Mouse (Mus musculus) layer of hippocampus, postnatal 25 days (tissue): ENCODE data around the gene Zfp952. TPM values are rescaled to one million over a fixed set of nuclear protein-coding genes. Genes with fewer than 3 reads are reported as not detected.
"Not testable (repeated sequence)": the region's sequence is repeated elsewhere in the genome, so short reads cannot be mapped to it uniquely, and the experiment has no call there.

Experiments used
- DNase-seq, 2 experiments: peaks; one replicate each; pipeline ENCODE4 v3.0.0; 2022; ENCODE audit warnings: mixed read lengths in 2 of 2, low spot score in 1 of 2; ENCODE audit errors: extremely low spot score in 1 of 2
- total RNA-seq, 2 experiments: library from RNA; stranded (reverse); gene quantifications; 2 replicates each; pipeline ENCODE4 v1.2.3; 2021

Zfp952 gene
- 10 to 100 TPM; 17.2 to 17.8 TPM for total RNA-seq

DNA sequence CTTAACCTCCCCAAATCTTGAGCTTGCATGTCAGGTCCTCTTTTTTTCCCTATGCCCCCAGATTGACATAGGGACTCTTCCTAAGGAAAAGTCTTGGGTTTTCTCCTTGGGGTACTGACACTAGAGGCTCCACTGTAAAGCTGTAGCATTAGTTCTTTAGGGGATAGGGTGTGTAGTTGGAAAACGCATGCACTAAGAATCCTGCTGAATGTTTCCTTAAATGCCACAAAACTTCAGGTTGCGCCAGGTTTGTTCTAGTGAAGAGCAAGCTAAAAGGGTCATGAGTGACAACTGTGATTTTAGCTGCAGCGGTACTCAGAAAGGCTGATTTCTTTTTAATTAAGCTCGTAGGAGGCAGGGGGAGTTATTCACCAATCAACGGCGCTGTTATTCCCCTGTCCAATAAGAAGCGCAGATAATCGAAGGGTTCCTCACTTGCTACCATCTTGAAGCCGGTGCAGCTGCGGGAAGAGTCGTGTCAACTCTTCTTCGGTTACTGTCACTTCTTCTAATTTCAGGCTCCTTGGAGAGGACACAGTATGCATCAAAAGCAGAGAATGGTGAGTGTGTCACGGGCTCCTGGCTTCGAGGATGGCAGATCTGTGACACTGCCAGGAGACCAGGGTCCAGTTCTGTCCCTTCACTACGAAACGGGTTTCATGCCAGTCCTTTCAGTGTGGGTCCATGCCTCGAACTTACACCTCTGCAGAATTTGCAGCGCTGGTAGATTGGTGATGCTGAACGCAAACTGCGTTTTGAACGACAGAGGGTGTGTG is at the start of gene Zfp952:
Gene Zfp952, plus strand, starts transcription at position 431 of the 776 bp plus-strand sequence.
- DNase-seq = peak; percentile 63 to 78

DNA sequence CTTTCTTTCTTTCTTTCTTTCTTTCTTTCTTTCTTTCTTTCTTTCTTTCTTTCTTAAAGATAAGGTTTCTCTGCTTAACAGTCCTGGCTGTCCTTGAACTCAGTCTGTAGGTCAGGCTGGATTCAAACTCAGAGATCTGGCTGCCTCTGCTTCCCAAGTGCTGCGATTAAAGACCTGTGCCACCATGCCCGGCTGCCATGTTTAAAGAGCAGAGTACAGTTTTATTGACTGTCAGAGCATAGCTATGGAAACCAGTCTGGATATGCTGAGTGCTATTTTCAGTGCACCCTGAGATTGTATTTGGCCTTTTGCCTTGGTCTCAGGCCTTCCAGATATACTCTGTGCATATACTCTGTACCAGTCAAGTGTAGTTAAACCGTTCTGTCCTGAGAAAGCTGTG is 49.3 kb upstream of the Zfp952 start:
- DNase-seq = no peak

DNA sequence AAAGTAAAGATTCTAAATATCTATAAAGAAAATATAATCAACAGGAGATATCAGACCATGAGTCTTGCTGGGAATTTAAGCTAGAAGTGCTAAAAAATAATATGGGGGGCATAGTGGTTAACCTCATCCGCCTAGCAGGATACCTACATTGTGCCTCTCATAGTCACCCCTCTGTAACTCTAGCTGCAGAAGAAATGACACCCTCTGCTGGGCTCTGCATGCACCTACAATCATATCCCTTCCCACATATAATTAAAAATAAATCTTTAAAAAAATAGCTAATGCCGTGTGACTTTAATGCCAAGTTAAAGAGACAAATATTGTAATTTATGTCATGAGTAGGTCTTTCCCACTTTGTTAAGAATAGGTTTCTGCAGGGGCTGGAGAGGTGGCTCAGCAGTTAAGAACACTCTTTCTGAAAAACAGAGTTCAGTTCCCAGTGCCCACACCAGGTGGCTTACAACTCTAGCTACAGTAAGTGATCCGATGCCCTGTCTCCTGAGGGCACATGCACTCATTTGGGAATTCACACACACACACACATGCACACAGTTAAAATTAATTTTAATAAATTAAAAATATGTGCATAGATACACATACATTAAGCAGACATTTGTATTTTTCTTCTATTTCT is 48.4 kb upstream of the Zfp952 start:
- DNase-seq = no peak

DNA sequence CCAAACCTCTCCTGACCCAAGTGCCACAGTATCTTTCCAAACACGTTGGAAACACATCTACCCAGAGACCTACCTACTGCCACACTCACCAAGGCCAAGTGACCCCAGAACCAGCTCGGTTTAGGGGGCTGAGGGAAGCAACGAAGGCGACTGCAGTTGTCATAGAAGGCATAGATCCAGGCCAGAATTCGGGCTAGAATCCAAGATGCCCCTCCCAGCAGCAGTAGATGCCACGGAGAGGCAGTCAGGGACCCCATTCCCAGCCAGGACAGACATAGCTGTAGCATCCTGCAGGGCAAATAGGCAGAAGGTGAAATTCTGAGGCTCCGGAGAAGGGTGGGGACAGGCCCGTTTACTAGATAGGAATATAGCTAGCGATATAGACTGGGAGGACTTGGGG is 46.2 kb upstream of the Zfp952 start:
- no peak for DNase-seq

DNA sequence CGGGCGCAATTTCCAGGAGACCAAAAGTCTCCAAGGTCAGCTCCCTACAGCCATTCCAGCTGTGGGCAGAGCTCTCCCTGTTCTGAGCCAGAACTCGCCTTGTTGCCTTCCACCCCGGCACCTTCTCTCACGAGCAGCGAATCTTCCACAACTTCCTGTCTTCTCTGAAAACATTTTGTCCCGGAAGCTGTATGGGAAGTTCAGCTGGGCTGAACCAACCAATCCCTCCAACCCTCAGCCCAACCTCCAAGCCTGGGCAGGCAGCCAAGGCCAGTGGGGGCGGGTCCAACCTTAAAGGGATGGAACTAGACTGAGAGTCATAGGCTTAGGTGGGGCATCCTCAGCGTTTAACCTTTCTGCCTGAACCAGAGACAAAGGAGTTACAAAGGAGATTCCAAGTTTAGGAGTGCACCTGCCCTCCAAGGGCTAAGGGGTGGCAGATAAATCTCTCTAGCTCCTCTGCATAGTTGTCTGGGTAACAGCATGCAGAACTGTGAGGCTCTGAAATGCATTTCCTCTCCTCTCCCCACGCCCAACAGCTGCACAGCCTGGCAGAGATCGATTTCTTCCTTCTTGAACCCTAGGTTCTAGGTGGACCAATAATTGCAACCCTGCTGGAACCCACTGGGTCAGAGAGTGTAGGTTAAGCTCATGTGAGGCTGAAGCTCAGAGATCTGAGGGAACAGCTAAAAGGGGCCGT is 45.6 kb upstream of the Zfp952 start, which contains the start of gene Cyp4f13:
Gene Cyp4f13, minus strand, starts transcription at position 188 of the 700 bp plus-strand sequence.
- peak; percentile 89 to 96 for DNase-seq

DNA sequence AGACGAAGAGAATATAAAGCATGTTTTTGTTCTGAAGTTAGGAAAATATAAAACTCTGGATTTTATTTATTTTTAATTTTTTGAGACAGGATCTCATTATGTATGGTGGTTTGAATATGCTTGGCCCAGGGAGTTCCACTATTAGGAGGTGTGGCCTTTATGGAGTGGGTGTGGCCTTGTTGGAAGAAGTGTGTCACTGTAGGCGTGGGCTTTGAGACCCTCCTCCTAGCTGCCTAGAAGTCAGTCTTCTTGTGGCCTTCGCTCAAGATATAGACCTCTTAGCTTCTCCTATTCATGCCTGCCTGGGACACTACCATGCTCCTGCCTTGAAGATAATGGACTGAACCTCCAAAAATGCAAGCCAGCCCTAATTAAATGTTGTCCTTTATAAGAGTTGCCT is 42.8 kb upstream of the Zfp952 start:
- DNase-seq = no peak

DNA sequence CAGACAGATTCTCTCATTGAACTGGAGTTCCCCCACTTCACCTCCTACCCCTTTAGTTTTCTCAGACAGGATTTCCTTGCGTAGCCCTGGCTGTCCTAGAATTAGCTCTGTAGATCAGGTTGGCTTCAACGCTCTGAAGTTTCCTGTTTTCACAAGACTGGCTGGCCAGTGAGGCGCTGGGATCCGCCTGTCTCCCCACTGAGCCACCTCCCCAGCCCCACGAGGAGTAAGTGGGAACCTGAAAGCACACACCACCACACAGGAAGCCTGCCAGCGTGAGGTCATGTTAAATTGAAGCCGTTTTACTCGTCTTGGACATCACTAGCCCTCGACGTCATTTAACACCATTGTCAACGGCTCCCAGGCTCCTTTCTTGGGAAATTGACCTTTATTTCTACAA is 41.9 kb upstream of the Zfp952 start:
- DNase-seq = no peak

DNA sequence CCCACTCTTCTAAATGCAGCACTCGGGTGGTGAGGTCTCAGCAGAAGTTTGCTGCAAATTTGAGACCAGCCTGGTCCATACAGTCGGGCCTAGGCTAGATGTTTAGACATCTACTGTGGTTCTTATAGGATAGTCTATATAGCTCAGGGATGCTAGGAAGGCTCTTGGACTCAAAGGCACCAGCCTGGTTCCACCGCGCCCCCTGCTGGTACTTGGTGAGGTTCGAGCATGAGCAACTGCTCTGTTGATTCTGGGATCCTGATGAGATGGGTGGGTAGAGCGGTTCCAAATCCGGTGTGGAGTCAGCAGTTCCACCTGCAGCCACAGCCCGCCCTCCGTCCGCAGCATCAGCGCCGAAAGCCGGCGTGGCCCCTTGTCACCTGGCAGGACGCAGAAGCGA is 41.5 kb upstream of the Zfp952 start:
- peak; percentile 76 to 97 for DNase-seq

DNA sequence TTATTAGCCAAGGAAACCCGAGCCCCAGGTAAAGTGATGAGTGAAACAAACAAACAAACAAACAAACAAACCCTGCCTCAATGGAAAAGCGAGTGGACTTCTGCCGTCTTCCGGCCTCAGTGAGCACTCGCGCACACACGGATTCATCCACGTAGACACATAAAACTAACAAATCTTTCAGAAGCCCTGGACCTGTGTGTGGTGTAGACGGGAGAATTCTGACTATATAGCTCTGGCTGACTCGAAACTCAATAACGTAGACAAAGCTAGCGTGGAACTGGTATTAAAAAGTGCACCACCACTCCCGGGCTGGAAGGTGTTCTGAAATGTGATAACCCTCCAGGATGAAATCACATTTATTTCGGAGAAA is 27.7 kb upstream of the Zfp952 start:
- no peak for DNase-seq

DNA sequence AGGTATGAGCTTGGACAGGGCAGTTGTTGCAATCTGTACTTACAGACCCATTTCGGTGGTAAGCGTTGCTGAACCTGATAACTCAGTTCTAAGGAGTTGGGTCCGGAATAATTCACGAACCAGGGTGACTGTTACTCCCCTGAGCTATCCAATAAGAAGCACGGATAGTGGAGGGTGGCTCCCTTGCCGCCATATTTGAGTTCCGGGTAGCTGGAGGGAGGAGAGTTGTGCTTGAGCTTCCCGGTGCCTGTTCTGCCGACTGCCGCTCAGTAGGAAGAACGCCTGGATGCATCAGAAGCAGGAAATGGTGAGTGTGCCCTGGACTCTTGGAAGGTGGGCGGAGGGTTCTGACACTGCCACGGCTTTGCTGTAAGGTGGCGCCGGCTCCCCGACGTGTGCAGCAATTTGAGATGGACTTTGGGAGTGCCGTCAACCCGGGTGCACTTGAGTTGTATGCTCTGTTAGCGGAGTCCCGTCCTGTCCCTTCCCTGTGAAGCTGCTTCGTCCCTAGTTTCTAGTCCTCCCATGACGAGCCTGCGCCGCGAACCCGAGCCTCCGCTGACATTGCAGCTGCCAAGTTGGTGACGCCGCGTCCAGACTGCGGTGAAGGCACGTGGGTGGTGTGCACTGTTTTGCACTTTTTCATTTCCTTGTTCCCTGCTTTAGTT is 27.2 kb upstream of the Zfp952 start, which contains the start of gene Zfp472:
Gene Zfp472, plus strand, starts transcription at position 192 of the 668 bp plus-strand sequence.
- DNase-seq = peak; percentile 70 to 80

DNA sequence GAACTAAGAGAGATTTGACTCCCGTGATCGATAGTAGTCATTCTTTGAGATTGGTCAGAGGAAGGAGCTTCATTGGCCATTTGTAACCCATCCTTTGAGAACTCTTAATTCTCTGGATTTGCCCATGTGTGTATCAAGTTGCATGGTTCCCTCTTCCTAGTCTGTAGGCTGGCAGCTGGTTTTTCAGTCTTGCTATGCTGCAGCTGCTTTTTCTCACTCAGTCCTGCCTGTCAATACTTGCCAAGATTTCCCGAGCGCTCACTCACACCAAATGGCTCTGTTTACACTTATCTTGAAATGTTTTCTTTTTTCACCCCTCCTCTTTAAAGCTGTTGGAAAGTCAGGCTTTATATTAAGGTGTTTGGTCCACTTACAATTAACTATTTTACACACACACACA is 11.6 kb upstream of the Zfp952 start:
- no peak for DNase-seq

DNA sequence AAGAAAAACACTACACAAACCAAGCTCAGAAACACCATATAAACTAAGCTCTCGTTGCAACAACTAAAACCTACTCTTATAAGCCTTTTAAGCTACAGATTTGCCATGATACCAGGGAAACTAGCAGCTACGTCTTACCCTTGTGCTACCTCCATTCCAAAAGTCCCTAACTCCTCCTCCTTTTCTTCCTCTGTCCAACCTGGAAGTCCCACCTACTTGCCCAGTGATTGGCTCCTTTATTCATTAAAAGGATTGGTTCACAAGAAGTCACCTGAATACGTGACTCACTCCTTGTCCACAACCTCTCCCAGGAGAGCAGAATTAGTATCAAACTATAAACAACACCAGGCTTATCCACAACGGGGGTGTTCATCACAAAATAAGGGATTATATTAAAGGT is 6.6 kb upstream of the Zfp952 start:
- DNase-seq = no peak

DNA sequence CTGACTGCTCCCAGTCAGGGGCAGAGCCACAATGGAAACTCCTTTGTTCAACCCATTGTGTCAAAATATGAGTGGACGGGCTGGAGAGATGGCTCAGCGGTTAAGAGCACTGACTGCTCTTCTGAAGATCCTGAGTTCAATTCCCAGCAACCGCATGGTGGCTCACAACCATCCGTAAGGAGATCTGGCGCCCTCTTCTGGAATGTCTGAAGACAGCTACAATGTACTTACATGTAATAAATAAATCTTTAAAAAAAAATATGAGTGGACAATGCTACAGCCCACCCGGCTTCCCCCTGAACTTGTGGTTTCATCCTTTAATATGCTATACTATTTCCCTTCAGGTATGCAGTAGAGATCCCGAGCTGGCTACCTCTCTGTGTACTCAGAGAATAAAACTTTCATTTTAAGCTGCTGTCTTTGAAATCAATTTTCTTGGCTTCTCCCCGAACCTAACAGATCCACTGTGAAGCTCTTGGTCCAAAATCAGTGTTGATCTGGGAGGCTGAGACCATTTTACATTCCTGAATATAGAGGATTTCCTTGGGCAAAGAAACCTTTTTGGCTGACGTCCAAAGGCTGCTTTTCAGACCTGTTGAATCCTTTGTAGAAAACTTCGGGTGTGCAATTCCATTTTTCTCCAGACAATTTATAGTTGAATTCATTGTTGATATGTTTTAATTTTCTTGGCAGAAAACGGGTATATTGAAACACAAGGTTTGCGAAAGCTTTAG is 797 bp upstream of the Zfp952 start:
- no peak for DNase-seq

DNA sequence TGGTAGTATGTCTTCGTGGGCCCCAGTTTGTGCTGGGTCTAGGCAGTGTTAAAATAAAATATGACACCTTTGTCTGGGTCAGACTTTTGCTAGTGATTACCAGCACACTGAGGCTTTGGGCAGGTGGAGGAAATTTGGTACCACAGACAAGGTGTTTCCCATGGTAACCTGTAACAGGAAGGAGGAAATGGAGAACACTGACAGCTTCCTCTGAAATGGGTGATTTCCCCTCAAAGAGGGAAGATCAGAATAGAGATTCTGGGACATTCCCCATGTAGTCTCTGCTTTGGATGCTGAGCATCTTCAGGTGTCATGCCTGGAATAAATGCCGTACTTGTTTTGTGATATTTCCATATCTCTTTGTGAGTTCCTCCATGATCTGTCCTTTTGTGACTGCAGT is 5.6 kb downstream of the Zfp952 start:
- no peak for DNase-seq

DNA sequence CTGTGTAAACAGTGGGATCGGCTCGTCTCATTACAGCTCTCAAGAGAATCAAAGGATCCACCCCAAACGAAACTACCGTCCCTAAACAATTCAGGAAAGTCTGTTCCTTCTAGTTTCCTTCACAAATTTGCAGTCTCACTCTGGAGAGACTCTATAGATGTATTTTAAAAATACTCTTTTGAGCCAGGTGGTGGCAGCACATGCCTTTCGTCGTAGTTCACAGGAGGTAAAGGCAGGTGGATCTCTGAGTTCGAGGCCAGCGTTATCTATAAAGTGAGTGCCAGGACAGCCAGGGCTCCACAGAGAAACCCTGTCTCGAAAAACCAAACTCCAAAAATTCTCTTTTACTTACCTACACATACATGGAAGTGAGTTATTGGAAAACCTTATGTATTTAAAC is 15.4 kb downstream of the Zfp952 start:
- no peak for DNase-seq

DNA sequence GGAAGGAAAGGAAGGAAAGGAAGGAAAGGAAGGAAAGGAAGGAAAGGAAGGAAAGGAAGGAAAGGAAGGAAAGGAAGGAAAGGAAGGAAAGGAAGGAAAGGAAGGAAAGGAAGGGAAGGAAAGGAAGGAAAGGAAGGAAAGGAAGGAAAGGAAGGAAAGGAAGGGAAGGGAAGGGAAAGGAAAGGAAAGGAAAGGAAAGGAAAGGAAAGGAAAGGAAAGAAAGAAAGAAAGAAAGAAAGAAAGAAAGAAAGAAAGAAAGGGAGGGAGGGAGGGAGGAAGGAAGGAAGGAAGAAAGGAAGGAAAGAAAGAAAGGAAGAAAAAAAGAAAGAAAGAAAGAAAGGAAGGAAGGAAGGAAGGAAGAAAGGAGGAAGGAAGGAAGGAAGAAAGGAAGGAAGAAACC is 27.5 kb downstream of the Zfp952 start:
- not testable (repeated sequence) for DNase-seq

DNA sequence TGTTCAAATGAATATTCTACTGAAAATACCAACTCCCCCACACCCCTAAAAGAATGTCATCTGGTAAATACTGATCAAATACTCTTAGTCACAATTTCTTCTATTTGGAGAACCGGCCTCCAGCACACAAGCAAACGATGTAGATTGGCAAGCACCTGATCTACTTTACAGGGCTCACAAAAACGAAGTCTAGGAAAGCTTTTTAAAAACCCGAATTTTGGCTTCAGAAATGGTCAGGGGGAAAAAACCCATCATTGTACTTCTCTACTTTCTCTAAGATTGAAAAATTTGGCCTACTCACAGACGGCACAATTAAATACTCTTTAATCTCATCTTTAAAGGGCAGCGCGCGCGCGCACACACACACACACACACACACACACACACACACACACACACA is 39.4 kb downstream of the Zfp952 start:
- DNase-seq = no peak

DNA sequence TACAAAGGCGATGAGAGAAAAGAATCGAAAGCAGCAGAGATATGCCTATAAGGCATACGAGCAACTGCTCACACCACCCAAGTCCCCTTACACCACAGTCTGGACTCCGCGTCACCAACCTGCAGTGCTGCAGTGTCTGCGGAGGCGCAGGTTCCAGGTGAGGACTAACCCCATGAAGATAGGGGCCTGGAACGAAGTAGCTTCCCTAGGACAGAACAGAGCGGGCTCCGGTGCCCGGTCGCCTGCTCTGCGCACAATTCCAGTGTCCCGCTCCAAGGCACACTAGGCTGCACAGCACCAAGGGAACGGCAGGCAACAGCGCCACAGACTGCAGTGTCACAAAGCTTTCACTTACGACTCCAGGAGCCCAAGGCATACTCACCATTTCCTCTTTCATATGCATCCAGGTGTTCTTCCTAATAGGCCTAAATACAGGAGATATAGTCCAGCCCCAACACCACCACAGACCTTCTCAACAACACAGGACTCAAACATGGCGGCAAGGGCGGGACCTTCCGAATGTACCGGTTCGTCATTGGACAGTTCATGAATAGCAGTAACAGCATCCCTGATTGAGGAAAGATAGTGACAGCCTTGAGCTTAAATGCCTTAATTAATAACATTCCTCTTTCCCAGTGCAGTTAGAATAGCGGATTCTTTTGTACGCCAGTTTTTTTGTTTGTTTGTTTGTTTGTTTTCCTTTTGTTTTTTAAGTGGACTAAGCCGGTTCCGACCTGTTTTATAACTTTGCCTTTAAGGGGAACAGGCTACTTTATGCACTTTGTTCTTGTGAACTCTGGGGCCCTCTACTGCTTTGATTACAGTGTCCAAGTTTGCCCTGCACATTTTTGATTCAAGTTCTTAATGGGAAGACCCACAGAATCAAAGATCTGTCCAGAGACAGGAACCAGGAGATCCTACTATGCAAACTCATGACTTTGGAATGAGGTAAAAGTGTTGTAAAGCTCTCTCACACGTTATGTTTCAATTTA is 40.3 kb downstream of the Zfp952 start, which contains the start of gene Zfp763:
Gene Zfp763, minus strand, starts transcription at position 503 of the 992 bp plus-strand sequence.
- DNase-seq = peak; percentile 52 to 54
